Mouse (Mus musculus) embryonic fibroblast, embryonic 13.5 days (primary cell): Measurements from ENCODE around the gene Upp2.

ENCODE experiments used
- CTCF ChIP-seq: IDR thresholded peaks from 2 replicates; pipeline ENCODE4 v1.5.1; 2011; ENCODE audit warnings: mild to moderate bottlenecking, control low read depth, low read length, moderate library complexity, borderline replicate concordance; ENCODE audit not compliant: insufficient read depth
- POLR2A ChIP-seq: IDR thresholded peaks from 2 replicates; pipeline ENCODE4 v1.6.1; 2011; ENCODE audit warnings: low read depth, mild to moderate bottlenecking, control low read depth, low read length, moderate library complexity

- TF ChIP-seq CTCF (no peak), POLR2A (no peak)
These were observed 273.9 kb downstream of the Upp2 start for GRCm38 (mm10) chr2:58841021-58841420.
